Mouse (Mus musculus) E14TG2a.4 (cell line): ENCODE results near the gene Gmds.

Experiments
- CTCF ChIP-seq: conservative IDR thresholded peaks from 2 replicates; pipeline ENCODE4 v1.5.1; 2014; ENCODE audit warnings: low read length
- NANOG ChIP-seq: IDR thresholded peaks from 2 replicates; pipeline ENCODE4 v1.6.1; 2014; ENCODE audit warnings: borderline replicate concordance, low read length, mixed read lengths
- POU5F1 ChIP-seq: IDR thresholded peaks from 2 replicates; pipeline ENCODE4 v1.6.1; 2014; ENCODE audit warnings: low read length, borderline replicate concordance

- no peak for TF ChIP-seq CTCF
- no peak for TF ChIP-seq POU5F1
- TF ChIP-seq NANOG = no peak
Measured at GRCm38 (mm10) chr13:31798075-31798474, 540.5 kb downstream of the Gmds start.
